Mouse (Mus musculus): ENCODE results near the gene Prkag2. TPM values are rescaled to one million over a fixed set of nuclear protein-coding genes. Genes with fewer than 3 reads are reported as not detected.

Gene Prkag2
- total RNA-seq (2023) = 10 to 100 TPM; 32.1 to 40.1 TPM

GRCm38 (mm10) chr5:25100516-25101125 lies at the start of gene Prkag2:
Gene Prkag2, minus strand, starts transcription at chr5:25100642.

DNA sequence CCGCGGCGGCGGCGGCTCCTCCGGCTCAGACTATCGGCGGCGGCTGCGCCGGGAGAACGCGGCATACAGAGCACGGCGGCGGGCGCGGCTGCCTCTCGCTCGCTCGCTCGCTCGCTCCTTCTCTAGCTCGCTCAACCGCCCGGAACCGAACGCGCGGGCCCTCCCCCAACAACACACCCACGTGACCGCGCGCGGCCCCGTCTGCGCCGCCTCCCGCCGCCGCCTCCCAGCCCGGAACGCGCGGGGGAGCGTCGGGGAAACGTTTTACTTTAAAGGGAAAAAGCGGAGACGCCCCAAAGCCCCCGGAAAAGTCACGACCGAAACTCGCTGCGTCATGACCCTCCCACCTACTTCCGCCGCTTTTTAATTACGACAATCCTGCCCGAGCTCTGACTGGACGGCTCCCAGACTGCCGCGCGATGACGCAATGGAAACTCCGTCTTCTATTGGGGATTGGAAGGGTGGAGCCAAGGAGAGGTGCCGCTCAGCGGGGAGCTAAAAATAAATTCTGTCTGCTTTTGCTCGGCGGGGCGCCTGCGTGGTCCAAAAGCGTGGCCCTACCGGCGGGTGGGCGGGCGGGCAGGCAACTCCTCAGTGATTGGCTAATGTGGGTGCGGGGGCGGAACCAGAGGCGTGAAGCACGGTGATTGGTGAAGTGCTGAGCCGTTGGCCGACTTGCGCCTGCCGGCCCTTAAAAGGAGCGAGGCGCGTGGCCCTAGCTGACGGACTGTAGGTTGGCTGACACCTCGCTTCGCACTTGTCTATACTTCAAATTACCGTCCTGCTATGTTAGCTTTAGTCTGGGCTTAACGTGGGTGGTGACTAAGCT lies 258.0 kb downstream of the Prkag2 start, which contains the start of gene Rheb:
Rheb (minus strand) TSS at position 351 of the 829 bp plus-strand sequence.

Other genes with a start within 250 kb of the Prkag2 start
- gene Galntl5, start 80.8 kb upstream of the Prkag2 start, total RNA-seq (2023) = not detected
- 10 to 100 TPM; 17.0 to 20.1 TPM for gene Galnt11, start 121.3 kb upstream of the Prkag2 start, total RNA-seq (2023)
- gene E130116L18Rik, start 122.5 kb upstream of the Prkag2 start, total RNA-seq (2023) = not detected

All from neutrophil, adult 83 days (primary cell).